Mouse (Mus musculus) megakaryocyte, embryonic 14.5 days (primary cell): ENCODE results near the gene Dnah9.

Experiments
- FLI1 ChIP-seq: IDR thresholded peaks from 2 replicates; pipeline ENCODE4 v1.6.1; 2012; ENCODE audit warnings: low read length, inconsistent platforms, mixed read lengths
- GATA1 ChIP-seq: IDR thresholded peaks from 3 replicates; pipeline ENCODE4 v1.6.1; 2012; ENCODE audit warnings: mixed read lengths, low read length, inconsistent platforms, borderline replicate concordance

GRCm38 (mm10) chr11:65820877-65821276, 347.5 kb downstream of the Dnah9 start:
- TF ChIP-seq GATA1 (no peak), FLI1 (no peak)
